Mouse (Mus musculus) midbrain, postnatal 0 days (tissue): ENCODE results near the gene Cyp2d26. TPM values are rescaled to one million over a fixed set of nuclear protein-coding genes. Genes with fewer than 3 reads are reported as not detected.

Experiments
- ATAC-seq: fragments of 200-750 bp; cut with Nextera tagmentation; 2 replicates; pipeline ENCODE4 v1.8.0; 2017; ENCODE audit warnings: moderate number of reproducible peaks, mild to moderate bottlenecking, moderate TSS enrichment, moderate library complexity; ENCODE audit not compliant: low FRiP score
- DNase-seq: peaks from one replicate; pipeline ENCODE4 v3.0.0-alpha.2; 2015; ENCODE audit warnings: low spot score
- H3K27ac ChIP-seq: fragments of 300-500 bp; sonication (generic); 2 replicates; pipeline ENCODE4 v1.5.1; 2014; ENCODE audit warnings: low read depth, mild to moderate bottlenecking, low read length, mixed read lengths
- H3K27me3 ChIP-seq: fragments of 300-500 bp; sonication (generic); 2 replicates; pipeline ENCODE4 v1.6.1; 2014; ENCODE audit warnings: low read length, control low read depth, mixed read lengths; ENCODE audit not compliant: insufficient read depth
- H3K36me3 ChIP-seq: fragments of 300-500 bp; sonication (generic); 2 replicates; pipeline ENCODE4 v1.6.1; 2014; ENCODE audit warnings: low read length, control low read depth, mixed read lengths; ENCODE audit not compliant: insufficient read depth
- H3K4me1 ChIP-seq: fragments of 300-500 bp; sonication (generic); 2 replicates; pipeline ENCODE4 v1.6.1; 2014; ENCODE audit warnings: mild to moderate bottlenecking, control low read depth, antibody characterized with exemption, low read length, mixed read lengths; ENCODE audit not compliant: insufficient read depth
- H3K4me2 ChIP-seq: fragments of 300-500 bp; sonication (generic); 2 replicates; pipeline ENCODE4 v1.6.1; 2014; ENCODE audit warnings: low read depth, mild to moderate bottlenecking, low read length, mixed read lengths; ENCODE audit not compliant: poor library complexity, severe bottlenecking
- H3K4me3 ChIP-seq: fragments of 300-500 bp; sonication (generic); 2 replicates; pipeline ENCODE4 v1.5.1; 2014; ENCODE audit warnings: low read depth, mild to moderate bottlenecking, low read length, moderate library complexity
- H3K9ac ChIP-seq: fragments of 300-500 bp; sonication (generic); replicated peaks from 2 replicates; pipeline ENCODE4 v1.6.1; 2014; ENCODE audit warnings: mild to moderate bottlenecking, low read length, moderate library complexity, mixed read lengths; ENCODE audit not compliant: poor library complexity, severe bottlenecking
- H3K9me3 ChIP-seq: fragments of 300-500 bp; sonication (generic); 2 replicates; pipeline ENCODE4 v1.6.1; 2016; ENCODE audit warnings: low read length, control low read depth
- CTCF ChIP-seq: IDR thresholded peaks from 2 replicates; pipeline ENCODE4 v1.5.1; 2016; ENCODE audit warnings: antibody characterized with exemption, mild to moderate bottlenecking
- WGBS: fragments of 180-500 bp; shearing (Covaris S2); extraction: QIAGEN DNeasy Blood & Tissue Kit; methylation state at CpG from one replicate; pipeline ENCODE4 v1.1.7; 2014; 5-methylcytosine and 5-hydroxymethylcytosine counted together
- microRNA-seq: library from miRNA; unstranded; fragments of <30 nt; microRNA quantifications from one replicate; pipeline ENCODE4, GENCODE M21; 2016; ENCODE audit warnings: borderline number of aligned reads
- polyA plus RNA-seq: library from polyadenylated mRNA; unstranded; fragments of >200 nt; fragmentation: Nextera tagmentation; extraction: Ambion mirVana; gene quantifications from 2 replicates; pipeline ENCODE4 v1.2.1, GENCODE M21; 2015
- total RNA-seq: library from RNA; depleted of rRNA; stranded (reverse); fragments of >200 nt; gene quantifications from 2 replicates; pipeline ENCODE4 v1.2.3, GENCODE M21; 2014; rRNA removed

Cyp2d26 gene
- total and polyA plus RNA-seq, 2 experiments from 2014 or later, result not detected

DNA sequence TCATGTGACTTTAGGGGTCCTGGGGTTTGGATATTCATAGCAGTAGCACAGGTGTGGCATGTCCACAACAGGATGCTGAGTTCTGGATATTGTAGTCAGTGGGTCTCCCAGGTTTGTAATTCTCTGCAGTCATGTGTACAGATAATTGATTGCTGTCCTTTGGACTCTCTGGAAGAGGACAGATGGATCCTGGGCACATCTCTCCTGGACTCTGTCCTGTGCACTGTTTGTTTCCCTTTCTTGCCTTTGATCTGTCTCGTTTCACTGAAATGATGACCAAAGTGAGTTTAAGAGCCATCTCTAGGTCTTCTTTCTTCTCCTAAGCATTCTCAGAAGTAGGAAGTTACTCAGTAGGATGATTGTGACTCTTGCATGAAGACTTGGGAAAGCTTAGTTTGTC, 46.6 kb downstream of the Cyp2d26 start:
- H3K4me1 ChIP-seq, result no peaks in the 10 kb centered on the region
- WGBS, result 54% methylated on average over 1 of the region's 1 CpGs
- ATAC-seq (no peak), DNase-seq (no peak)
- H3K36me3 ChIP-seq, result no peaks in the 10 kb centered on the region
- H3K9ac ChIP-seq, result no peak overlapping the region
- no peak overlapping the region for H3K4me3 ChIP-seq
- H3K27ac ChIP-seq, result no peak overlapping the region
- H3K9me3 ChIP-seq, result no peaks in the 10 kb centered on the region
- no peak for TF ChIP-seq CTCF
- H3K27me3 ChIP-seq, result no peaks in the 10 kb centered on the region
- H3K4me2 ChIP-seq, result no peak overlapping the region

Small RNA genes within 50 kb of the gene (microRNA-seq; reads per million reads assigned to microRNA genes)
- gene Gm27618, result not detected

Other genes with a start within 250 kb of the Cyp2d26 start
- gene Cyp2d12, start 239.2 kb downstream of the Cyp2d26 start, total RNA-seq, result not detected in 2 replicates
- not detected in 2 replicates for gene Cyp2d12, start 239.2 kb downstream of the Cyp2d26 start, polyA plus RNA-seq
- gene Cyp2d34, start 173.3 kb downstream of the Cyp2d26 start, total RNA-seq, result not detected in 2 replicates
- not detected in 2 replicates for gene Cyp2d34, start 173.3 kb downstream of the Cyp2d26 start, polyA plus RNA-seq
- gene Cyp2d40, start 30.1 kb downstream of the Cyp2d26 start, total RNA-seq, result not detected in 2 replicates
- not detected in 2 replicates for gene Cyp2d40, start 30.1 kb downstream of the Cyp2d26 start, polyA plus RNA-seq
- 125 and 131 TPM in 2 replicates for gene Tcf20, start 193.6 kb upstream of the Cyp2d26 start, total RNA-seq
- gene Tcf20, start 193.6 kb upstream of the Cyp2d26 start, polyA plus RNA-seq, result 10.6 and 11.8 TPM in 2 replicates
- 3.3 and 4.1 TPM in 2 replicates for gene Nfam1, start 239.0 kb upstream of the Cyp2d26 start, total RNA-seq
- 1.9 and 2.6 TPM in 2 replicates for gene Nfam1, start 239.0 kb upstream of the Cyp2d26 start, polyA plus RNA-seq